Mouse (Mus musculus) hindbrain, embryonic 14.5 days (tissue): ENCODE measurements at regions not wholly inside any gene's neighbourhood (a gene's known extent, or its start where the extent isn't known, plus 50 kb on each side); places are given as distances from the start of the nearest gene placed in this dataset.

Source experiments
- ATAC-seq: fragments of 200-750 bp; cut with Nextera tagmentation; 2 replicates; pipeline ENCODE4 v1.8.0; 2017; ENCODE audit warnings: moderate number of reproducible peaks, mild to moderate bottlenecking, moderate TSS enrichment, moderate library complexity; ENCODE audit not compliant: low FRiP score
- DNase-seq: peaks from one replicate; pipeline ENCODE4 v3.0.0-alpha.2; 2015; ENCODE audit warnings: low spot score
- H3K27ac ChIP-seq: fragments of 300-500 bp; sonication (generic); 2 replicates; pipeline ENCODE4 v1.5.1; 2014; ENCODE audit warnings: mild to moderate bottlenecking, moderate library complexity
- H3K27me3 ChIP-seq: fragments of 300-500 bp; sonication (generic); 2 replicates; pipeline ENCODE4 v1.6.1; 2014; ENCODE audit warnings: mild to moderate bottlenecking, low read length, mixed read lengths; ENCODE audit not compliant: control insufficient read depth, insufficient read depth
- H3K36me3 ChIP-seq: fragments of 300-500 bp; sonication (generic); replicated peaks from 2 replicates; pipeline ENCODE4 v1.6.1; 2014; ENCODE audit not compliant: control insufficient read depth, insufficient read depth
- H3K4me1 ChIP-seq: fragments of 300-500 bp; sonication (generic); replicated peaks from 2 replicates; pipeline ENCODE4 v1.6.1; 2014; ENCODE audit warnings: antibody characterized with exemption, low read length, mixed read lengths; ENCODE audit not compliant: control insufficient read depth, insufficient read depth
- H3K4me2 ChIP-seq: fragments of 300-500 bp; sonication (generic); replicated peaks from 2 replicates; pipeline ENCODE4 v1.6.1; 2014; ENCODE audit warnings: mild to moderate bottlenecking, moderate library complexity
- H3K4me3 ChIP-seq: fragments of 300-500 bp; sonication (generic); replicated peaks from 2 replicates; pipeline ENCODE4 v1.5.1; 2014; ENCODE audit warnings: mild to moderate bottlenecking, low read length
- H3K9ac ChIP-seq: fragments of 300-500 bp; sonication (generic); 2 replicates; pipeline ENCODE4 v1.6.1; 2014
- H3K9me3 ChIP-seq: fragments of 300-500 bp; sonication (generic); 2 replicates; pipeline ENCODE4 v1.6.1; 2016; ENCODE audit warnings: low read length; ENCODE audit not compliant: control insufficient read depth
- WGBS: fragments of 180-500 bp; shearing (Covaris S2); extraction: QIAGEN DNeasy Blood & Tissue Kit; methylation state at CpG from one replicate; pipeline ENCODE4 v1.1.7; 2014; 5-methylcytosine and 5-hydroxymethylcytosine counted together

GRCm38 (mm10) chr13:88088259-88088658, 733.0 kb upstream of the Edil3 start:
- 0 out of 2 replicates have a peak, but pooled peaks cover 4% of the 10 kb centered on the region for H3K4me1 ChIP-seq
- 33% methylated on average over 2 of the region's 2 CpGs for WGBS
- no peak overlapping the region for H3K9ac ChIP-seq
- H3K36me3 ChIP-seq = no peaks in the 10 kb centered on the region
- H3K4me2 ChIP-seq = no peak overlapping the region
- no peaks in the 10 kb centered on the region for H3K27me3 ChIP-seq
- ATAC-seq (peak; percentile 51; the same call in 1 of the 2 replicates), DNase-seq (peak; percentile 44)
- no peak overlapping the region for H3K27ac ChIP-seq
- H3K4me3 ChIP-seq = no peak overlapping the region
- H3K9me3 ChIP-seq = no peaks in the 10 kb centered on the region
